Mouse (Mus musculus) lung, postnatal 0 days (tissue): ENCODE measurements around the gene Dscaml1. TPM values are rescaled to one million over a fixed set of nuclear protein-coding genes. Genes with fewer than 3 reads are reported as not detected.

Experiments
- ATAC-seq: fragments of 200-750 bp; cut with Nextera tagmentation; 2 replicates; pipeline ENCODE4 v1.8.0; 2017; ENCODE audit warnings: moderate library complexity
- DNase-seq: peaks from one replicate; pipeline ENCODE4 v3.0.0-alpha.2; 2016; ENCODE audit warnings: low spot score
- H3K27ac ChIP-seq: fragments of 300-500 bp; sonication (generic); 2 replicates; pipeline ENCODE4 v1.5.1; 2014; ENCODE audit warnings: antibody characterized with exemption, mild to moderate bottlenecking, low read length, mixed read lengths
- H3K27me3 ChIP-seq: fragments of 300-500 bp; sonication (generic); replicated peaks from 2 replicates; pipeline ENCODE4 v1.6.1; 2014; ENCODE audit warnings: low read length, mixed read lengths; ENCODE audit not compliant: insufficient read depth
- H3K36me3 ChIP-seq: fragments of 300-500 bp; sonication (generic); 2 replicates; pipeline ENCODE4 v1.6.1; 2014; ENCODE audit warnings: low read length, mixed read lengths; ENCODE audit not compliant: insufficient read depth
- H3K4me1 ChIP-seq: fragments of 300-500 bp; sonication (generic); 2 replicates; pipeline ENCODE4 v1.6.1; 2014; ENCODE audit warnings: antibody characterized with exemption, low read depth, low read length, mixed read lengths; ENCODE audit not compliant: insufficient read depth
- H3K4me2 ChIP-seq: fragments of 300-500 bp; sonication (generic); replicated peaks from 2 replicates; pipeline ENCODE4 v1.6.1; 2014; ENCODE audit warnings: low read depth, mild to moderate bottlenecking, low read length, moderate library complexity, mixed read lengths
- H3K4me3 ChIP-seq: fragments of 300-500 bp; sonication (generic); 2 replicates; pipeline ENCODE4 v1.5.1; 2014; ENCODE audit warnings: low read depth, low read length
- H3K9ac ChIP-seq: fragments of 300-500 bp; sonication (generic); replicated peaks from 2 replicates; pipeline ENCODE4 v1.6.1; 2014; ENCODE audit warnings: low read depth, mild to moderate bottlenecking
- H3K9me3 ChIP-seq: fragments of 300-500 bp; sonication (generic); 2 replicates; pipeline ENCODE4 v1.6.1; 2016; ENCODE audit warnings: low read length, mixed read lengths
- CTCF ChIP-seq: IDR thresholded peaks from 2 replicates; pipeline ENCODE4 v1.5.1; 2016; ENCODE audit warnings: antibody characterized with exemption, mild to moderate bottlenecking
- EP300 ChIP-seq: IDR thresholded peaks from 2 replicates; pipeline ENCODE4 v1.6.1; 2016; ENCODE audit warnings: antibody characterized with exemption, mild to moderate bottlenecking, control low read depth
- WGBS: fragments of 180-500 bp; shearing (Covaris S2); extraction: QIAGEN DNeasy Blood & Tissue Kit; methylation state at CpG from one replicate; pipeline ENCODE4 v1.1.7; 2014; 5-methylcytosine and 5-hydroxymethylcytosine counted together
- polyA plus RNA-seq: library from polyadenylated mRNA; unstranded; fragments of >200 nt; fragmentation: Nextera tagmentation; extraction: Ambion mirVana; gene quantifications from 2 replicates; pipeline ENCODE4 v1.2.1, GENCODE M21; 2015

Dscaml1 gene
- polyA plus RNA-seq, 1 experiment from 2014 or later: 0.16 TPM

DNA sequence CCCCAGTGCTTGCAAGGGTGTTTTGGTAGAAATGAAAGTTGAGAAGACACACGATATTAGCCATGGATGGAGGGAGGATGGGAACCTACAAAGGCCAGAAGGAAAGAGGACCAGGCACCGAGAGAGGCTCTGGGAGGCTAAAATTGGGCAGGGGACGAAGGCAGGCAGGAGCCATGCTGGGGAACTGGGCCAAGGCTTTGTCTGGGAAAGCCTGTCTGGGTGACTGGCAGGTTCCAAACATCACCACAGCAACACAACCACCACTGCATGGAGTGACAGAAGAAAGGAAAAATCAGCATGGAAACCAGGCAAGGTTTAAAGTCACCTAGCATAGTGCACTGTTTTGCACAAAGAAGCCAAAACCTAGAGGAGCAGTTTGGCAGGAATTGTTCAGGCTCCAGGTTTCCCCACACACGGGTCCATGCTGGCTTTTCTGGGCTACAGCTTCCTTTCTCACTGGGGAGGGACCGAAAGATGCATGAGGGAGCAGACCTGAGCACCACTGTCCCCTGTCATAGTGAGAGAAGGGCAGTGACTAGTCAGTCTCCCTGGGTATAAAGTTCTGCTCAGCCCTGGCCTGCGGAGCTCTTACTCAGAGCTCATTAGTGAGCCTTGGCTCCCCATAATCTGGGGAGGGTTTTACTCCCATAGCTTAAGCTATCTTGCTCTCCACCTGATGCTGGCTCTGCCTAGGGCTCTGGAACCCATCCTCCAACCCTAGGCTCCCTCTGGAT, 211.9 kb downstream of the Dscaml1 start:
- no peak overlapping the region for H3K27ac ChIP-seq
- H3K27me3 ChIP-seq: no peaks in the 10 kb centered on the region
- H3K9ac ChIP-seq: no peak overlapping the region
- DNase-seq: no peak
- H3K9me3 ChIP-seq: no peaks in the 10 kb centered on the region
- ATAC-seq: no peak
- WGBS: 62% methylated on average over 6 of the region's 6 CpGs
- no peak overlapping the region for H3K4me2 ChIP-seq
- no peak for TF ChIP-seq EP300
- TF ChIP-seq CTCF: no peak
- H3K36me3 ChIP-seq: no peaks in the 10 kb centered on the region
- H3K4me3 ChIP-seq: no peak overlapping the region
- no peaks in the 10 kb centered on the region for H3K4me1 ChIP-seq

DNA sequence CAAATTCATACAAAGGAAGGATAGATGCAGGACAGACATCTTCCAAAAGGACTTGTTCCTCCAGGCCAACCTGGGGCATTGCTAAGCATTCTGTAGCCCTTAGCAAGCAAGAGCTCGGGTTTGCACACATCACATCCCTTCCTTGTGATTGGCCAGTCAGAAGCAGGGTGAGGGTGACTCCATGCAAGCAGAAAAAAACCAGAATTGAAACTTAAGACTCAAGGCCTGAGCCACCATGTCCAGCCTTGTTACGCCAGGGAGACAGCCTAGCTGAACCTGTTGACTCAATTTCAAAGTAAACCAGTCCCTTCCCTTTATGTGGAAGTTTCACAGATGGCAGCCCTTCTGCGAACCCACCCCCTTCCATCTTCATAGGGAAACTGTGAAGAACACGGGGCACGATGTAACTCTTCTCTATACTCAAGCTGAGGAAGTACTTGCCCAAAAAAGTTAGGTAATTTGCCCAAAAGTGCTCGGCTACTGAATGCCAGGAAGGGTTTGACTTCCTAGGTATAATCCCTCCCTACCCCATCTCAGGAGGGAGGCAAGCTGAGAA, 218.5 kb downstream of the Dscaml1 start:
- WGBS: 76% methylated on average over 6 of the region's 6 CpGs
- Histone ChIP-seq H3K27me3 (no peaks in the 10 kb centered on the region), H3K4me3 (no peak overlapping the region), H3K9me3 (no peaks in the 10 kb centered on the region), H3K9ac (no peak overlapping the region), H3K36me3 (no peaks in the 10 kb centered on the region), H3K4me1 (no peaks in the 10 kb centered on the region), H3K4me2 (no peak overlapping the region), H3K27ac (no peak overlapping the region)
- ATAC-seq (no peak), DNase-seq (no peak)
- TF ChIP-seq EP300: no peak
- TF ChIP-seq CTCF: no peak

DNA sequence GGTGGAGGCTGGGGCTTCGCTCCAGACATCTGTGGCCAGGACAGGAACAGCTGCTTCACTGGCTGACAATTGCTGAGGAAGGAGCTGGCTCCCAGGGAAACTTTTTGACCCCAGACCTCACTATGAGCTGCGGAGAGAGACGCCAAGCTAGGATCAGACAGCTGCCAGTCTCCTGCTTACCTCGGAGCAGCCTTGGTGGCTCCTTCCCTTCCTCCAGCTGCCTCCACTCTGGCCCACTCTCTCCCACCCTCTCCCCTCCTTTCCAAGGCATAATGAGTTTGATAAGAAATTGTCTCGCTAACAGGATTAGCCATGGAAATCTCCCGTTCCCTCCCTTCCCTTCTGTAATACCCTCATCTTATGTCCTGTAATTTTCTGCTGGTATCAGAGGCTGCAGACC, 219.1 kb downstream of the Dscaml1 start:
- no peaks in the 10 kb centered on the region for H3K4me1 ChIP-seq
- no peak overlapping the region for H3K9ac ChIP-seq
- H3K9me3 ChIP-seq: no peaks in the 10 kb centered on the region
- TF ChIP-seq CTCF (no peak), EP300 (no peak)
- no peak overlapping the region for H3K27ac ChIP-seq
- H3K4me3 ChIP-seq: no peak overlapping the region
- no peak overlapping the region for H3K4me2 ChIP-seq
- DNase-seq: no peak
- no peaks in the 10 kb centered on the region for H3K27me3 ChIP-seq
- 41% methylated on average over 6 of the region's 6 CpGs for WGBS
- H3K36me3 ChIP-seq: no peaks in the 10 kb centered on the region
- no peak for ATAC-seq

DNA sequence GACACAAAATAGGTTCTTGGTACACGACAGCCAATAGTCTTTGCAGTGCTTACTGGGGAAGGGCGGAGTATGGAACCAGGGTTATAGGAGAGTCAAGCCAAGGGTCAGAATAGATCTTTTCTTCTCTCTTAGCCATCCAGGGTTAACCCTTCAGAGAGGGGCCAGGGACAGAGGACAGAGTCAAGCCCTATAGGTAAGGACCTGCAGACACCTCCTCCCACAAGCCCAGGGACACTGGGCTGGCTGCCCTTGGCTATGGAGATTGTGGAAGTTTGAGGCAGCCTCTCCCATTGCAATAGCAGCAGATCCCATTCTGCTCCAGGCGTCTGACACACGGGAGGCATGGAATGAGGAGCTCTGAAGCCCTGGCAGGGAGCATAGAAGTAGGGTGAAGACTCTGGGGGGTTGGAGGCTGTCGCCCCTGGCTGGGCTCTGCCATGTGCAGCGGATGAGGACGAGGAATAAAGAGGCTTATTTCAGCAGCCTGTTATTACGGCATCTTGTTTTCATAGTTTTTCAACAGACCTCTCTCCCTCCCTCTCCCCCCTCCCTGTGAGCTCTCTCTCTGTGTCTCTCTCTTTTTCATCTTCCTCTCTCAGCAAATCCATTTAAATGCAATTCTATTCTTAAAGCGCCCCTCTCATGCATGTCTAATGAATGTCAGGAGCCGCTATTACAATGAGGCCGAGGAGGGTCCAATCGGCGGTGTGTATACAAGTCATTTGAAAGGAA, 224.8 kb downstream of the Dscaml1 start:
- ATAC-seq: no peak
- no peaks in the 10 kb centered on the region for H3K27me3 ChIP-seq
- no peak overlapping the region for H3K9ac ChIP-seq
- H3K27ac ChIP-seq: no peak overlapping the region
- H3K36me3 ChIP-seq: no peaks in the 10 kb centered on the region
- no peak overlapping the region for H3K4me3 ChIP-seq
- H3K4me1 ChIP-seq: no peaks in the 10 kb centered on the region
- no peak for DNase-seq
- 78% methylated on average over 13 of the region's 13 CpGs for WGBS
- H3K9me3 ChIP-seq: no peaks in the 10 kb centered on the region
- H3K4me2 ChIP-seq: no peak overlapping the region
- TF ChIP-seq EP300 (no peak), CTCF (no peak)

DNA sequence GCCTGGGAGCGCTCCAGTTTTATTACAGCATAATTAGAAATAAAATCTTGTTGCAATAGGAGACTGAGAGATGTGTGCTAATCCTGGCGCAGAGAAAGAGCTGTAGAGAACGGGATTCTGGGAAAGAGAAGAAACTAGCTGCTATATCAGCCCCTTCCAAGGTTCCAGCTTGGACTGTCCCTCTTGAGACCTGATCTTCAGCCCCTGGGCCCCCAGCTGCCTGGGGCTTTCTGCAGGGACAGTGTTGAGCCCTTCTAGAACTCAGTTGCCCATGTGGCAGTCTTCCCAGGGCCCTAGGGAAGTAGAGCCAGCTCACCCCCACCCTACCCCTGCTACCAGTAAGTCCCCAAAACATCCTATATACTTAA, 225.4 kb downstream of the Dscaml1 start:
- Histone ChIP-seq H3K4me3 (no peak overlapping the region), H3K27me3 (no peaks in the 10 kb centered on the region), H3K27ac (no peak overlapping the region), H3K4me2 (no peak overlapping the region), H3K36me3 (no peaks in the 10 kb centered on the region), H3K4me1 (no peaks in the 10 kb centered on the region), H3K9me3 (no peaks in the 10 kb centered on the region), H3K9ac (no peak overlapping the region)
- DNase-seq (no peak), ATAC-seq (no peak)
- TF ChIP-seq CTCF (no peak), EP300 (no peak)
- WGBS: 81% methylated on average over 3 of the region's 3 CpGs

DNA sequence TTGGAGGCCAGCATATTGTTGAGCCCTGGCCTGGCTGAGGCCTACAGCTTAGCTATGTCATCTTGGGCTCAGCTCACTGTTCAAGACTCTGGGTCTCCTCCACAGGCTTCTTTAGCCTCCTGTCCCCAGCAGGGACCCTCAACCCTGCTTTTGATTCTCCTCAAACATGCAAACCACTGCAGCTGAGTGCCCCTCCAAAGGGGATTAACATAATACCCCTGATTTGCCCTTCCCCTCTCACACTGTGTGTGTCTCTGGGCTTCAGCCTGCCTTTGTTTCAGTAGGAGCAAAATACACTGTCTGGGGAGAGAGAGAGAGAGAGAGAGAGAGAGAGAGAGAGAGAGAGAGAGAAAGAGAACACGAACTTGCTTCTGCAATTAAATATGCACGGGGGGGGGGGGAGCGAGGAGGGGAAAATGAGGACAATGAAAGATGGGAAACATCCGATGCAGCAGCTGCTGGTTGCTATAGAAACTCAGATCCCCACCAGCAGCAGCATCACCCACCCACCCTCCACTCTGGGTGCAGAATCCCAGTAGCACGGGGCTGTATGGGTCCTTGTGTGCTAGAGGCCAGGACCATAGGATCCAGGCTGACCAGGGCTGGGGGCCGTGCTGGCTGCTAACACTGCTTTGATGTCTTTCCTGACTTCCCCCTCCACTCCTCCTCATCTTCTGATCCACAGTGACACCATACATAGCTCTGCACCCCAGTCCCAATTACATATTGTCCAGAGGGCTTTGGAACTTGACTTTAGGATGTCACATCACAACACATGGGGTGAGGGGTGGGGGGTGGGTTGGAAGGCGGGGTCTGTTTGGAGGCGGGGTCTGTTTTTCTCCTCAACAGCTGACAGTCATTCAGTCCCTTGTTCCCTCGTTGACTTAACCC, 231.0 kb downstream of the Dscaml1 start:
- no peaks in the 10 kb centered on the region for H3K4me1 ChIP-seq
- ATAC-seq (no peak), DNase-seq (no peak)
- no peak overlapping the region for H3K4me3 ChIP-seq
- 17% methylated on average over 8 of the region's 9 CpGs for WGBS
- H3K9ac ChIP-seq: no peak overlapping the region
- TF ChIP-seq CTCF (no peak), EP300 (no peak)
- no peaks in the 10 kb centered on the region for H3K9me3 ChIP-seq
- H3K4me2 ChIP-seq: no peak overlapping the region
- no peaks in the 10 kb centered on the region for H3K36me3 ChIP-seq
- H3K27me3 ChIP-seq: no peaks in the 10 kb centered on the region
- H3K27ac ChIP-seq: no peak overlapping the region
